Mouse (Mus musculus) embryo, embryonic 11.5 days (tissue): Measurements from ENCODE around the gene Gorasp2.

Experiments used
- DNase-seq: peaks from one replicate; pipeline ENCODE4 v3.0.0-alpha.2; 2012; ENCODE audit warnings: low read depth, low spot score

The Gorasp2 gene

GRCm38 (mm10) chr2:70657083-70657482, 4.3 kb upstream of the Gorasp2 start:
- no peak for DNase-seq

GRCm38 (mm10) chr2:70661715-70662495, 529 bp downstream of the Gorasp2 start, which contains the start of gene Gm26558:
TSS of gene Gm26558 (minus strand) at chr2:70662108.
- peak; percentile 20 for DNase-seq

GRCm38 (mm10) chr2:70663764-70664163, 2.4 kb downstream of the Gorasp2 start:
- DNase-seq = no peak

GRCm38 (mm10) chr2:70667016-70667415, 5.6 kb downstream of the Gorasp2 start:
- DNase-seq = no peak

- no peak for DNase-seq
Observed at GRCm38 (mm10) chr2:70669241-70669640, 7.9 kb downstream of the Gorasp2 start.

GRCm38 (mm10) chr2:70669896-70670295, 8.5 kb downstream of the Gorasp2 start:
- DNase-seq = no peak

GRCm38 (mm10) chr2:70672476-70672875, 11.1 kb downstream of the Gorasp2 start:
- no peak for DNase-seq

GRCm38 (mm10) chr2:70673445-70674126, 12.2 kb downstream of the Gorasp2 start:
- no peak for DNase-seq

- DNase-seq = no peak
Observed at GRCm38 (mm10) chr2:70682324-70682723, 20.9 kb downstream of the Gorasp2 start.

GRCm38 (mm10) chr2:70688454-70689078, 27.2 kb downstream of the Gorasp2 start:
- DNase-seq = no peak

- DNase-seq = no peak
Observed at GRCm38 (mm10) chr2:70690195-70690594, 28.8 kb downstream of the Gorasp2 start.

GRCm38 (mm10) chr2:70695712-70696111, 34.3 kb downstream of the Gorasp2 start:
- no peak for DNase-seq

- no peak for DNase-seq
Observed at GRCm38 (mm10) chr2:70700851-70701250, 39.5 kb downstream of the Gorasp2 start.

GRCm38 (mm10) chr2:70701571-70701970, 40.2 kb downstream of the Gorasp2 start:
- no peak for DNase-seq

- DNase-seq = no peak
Observed at GRCm38 (mm10) chr2:70702403-70702802, 41.0 kb downstream of the Gorasp2 start.

GRCm38 (mm10) chr2:70708986-70709730, 47.8 kb downstream of the Gorasp2 start:
- no peak for DNase-seq

GRCm38 (mm10) chr2:70710236-70710635, 48.9 kb downstream of the Gorasp2 start:
- DNase-seq = no peak

GRCm38 (mm10) chr2:70710878-70711277, 49.5 kb downstream of the Gorasp2 start:
- DNase-seq = no peak

GRCm38 (mm10) chr2:70723610-70724243, 62.4 kb downstream of the Gorasp2 start:
- DNase-seq = no peak

- no peak for DNase-seq
Observed at GRCm38 (mm10) chr2:70727089-70727488, 65.7 kb downstream of the Gorasp2 start.

GRCm38 (mm10) chr2:70735534-70735933, 74.2 kb downstream of the Gorasp2 start:
- DNase-seq = no peak
